Mouse (Mus musculus): ENCODE data around the gene Hlx. TPM values are rescaled to one million over a fixed set of nuclear protein-coding genes. Genes with fewer than 3 reads are reported as not detected.

Gene Hlx
- polyA plus RNA-seq, 1 experiment from 2014 or later, result 9.7 TPM

- peak; percentile 33 for DNase-seq
- Histone ChIP-seq H3K4me1 (ENCODE audit: insufficient read depth) (peaks cover 12% of the 10 kb centered on the region; the same call in 1 of the 2 replicates), H3K9me3 (ENCODE audit: low read length) (no peaks in the 10 kb centered on the region), H3K27me3 (ENCODE audit: insufficient read depth, low read length) (peaks cover 73% of the 10 kb centered on the region), H3K4me2 (ENCODE audit: low read depth, low read length) (peak overlapping the region; percentile 78), H3K36me3 (replicated peaks; ENCODE audit: insufficient read depth, low read length) (peaks cover 4% of the 10 kb centered on the region; the same call in 1 of the 2 replicates), H3K4me3 (ENCODE audit: low read depth, low read length) (peak overlapping the region; percentile 72), H3K9ac (replicated peaks) (peak overlapping the region; percentile 81), H3K27ac (ENCODE audit: low read depth) (peak overlapping the region; percentile 64)
- 33% methylated on average over 19 of the region's 19 CpGs for WGBS (ENCODE audit: insufficient replicate concordance)
- no peak for ATAC-seq
- TF ChIP-seq CTCF (IDR thresholded peaks at IDR 0.05; ENCODE audit: low read depth), result no peak
- no peak for TF ChIP-seq EP300 (IDR thresholded peaks at IDR 0.05; ENCODE audit: low read depth)
Observed at GRCm38 (mm10) chr1:184729357-184730140, 2.9 kb downstream of the Hlx start.

- TF ChIP-seq CTCF (IDR thresholded peaks at IDR 0.05; ENCODE audit: low read depth) (no peak), EP300 (IDR thresholded peaks at IDR 0.05; ENCODE audit: low read depth) (no peak)
- Histone ChIP-seq H3K4me1 (ENCODE audit: insufficient read depth) (peaks cover 12% of the 10 kb centered on the region; the same call in 1 of the 2 replicates), H3K27ac (ENCODE audit: low read depth) (peak overlapping the region; percentile 64; the same call in 1 of the 2 replicates), H3K9ac (replicated peaks) (no peak overlapping the region), H3K9me3 (ENCODE audit: low read length) (no peaks in the 10 kb centered on the region), H3K36me3 (replicated peaks; ENCODE audit: insufficient read depth, low read length) (peaks cover 4% of the 10 kb centered on the region; the same call in 1 of the 2 replicates), H3K4me3 (ENCODE audit: low read depth, low read length) (peak overlapping the region; percentile 72), H3K4me2 (ENCODE audit: low read depth, low read length) (peak overlapping the region; percentile 78), H3K27me3 (ENCODE audit: insufficient read depth, low read length) (peaks cover 71% of the 10 kb centered on the region)
- DNase-seq (peak; percentile 31), ATAC-seq (no peak)
- 9% methylated on average over 6 of the region's 6 CpGs for WGBS (ENCODE audit: insufficient replicate concordance)
Observed at GRCm38 (mm10) chr1:184728561-184729115, 3.8 kb downstream of the Hlx start.

- Histone ChIP-seq H3K27me3 (ENCODE audit: insufficient read depth, low read length) (peaks cover 72% of the 10 kb centered on the region), H3K9ac (replicated peaks) (no peak overlapping the region; the same call in 1 of the 2 replicates), H3K4me1 (ENCODE audit: insufficient read depth) (peaks cover 12% of the 10 kb centered on the region; the same call in 1 of the 2 replicates), H3K36me3 (replicated peaks; ENCODE audit: insufficient read depth, low read length) (peaks cover 4% of the 10 kb centered on the region; the same call in 1 of the 2 replicates), H3K4me3 (ENCODE audit: low read depth, low read length) (peak overlapping the region; percentile 72; the same call in 1 of the 2 replicates), H3K27ac (ENCODE audit: low read depth) (no peak overlapping the region; the same call in 1 of the 2 replicates), H3K9me3 (ENCODE audit: low read length) (no peaks in the 10 kb centered on the region), H3K4me2 (ENCODE audit: low read depth, low read length) (peak overlapping the region; percentile 78)
- no peak for ATAC-seq
- peak; percentile 24 for DNase-seq
- 35% methylated on average over 49 of the region's 49 CpGs for WGBS (ENCODE audit: insufficient replicate concordance)
- TF ChIP-seq EP300 (IDR thresholded peaks at IDR 0.05; ENCODE audit: low read depth) (no peak), CTCF (IDR thresholded peaks at IDR 0.05; ENCODE audit: low read depth) (no peak)
Observed at GRCm38 (mm10) chr1:184727401-184728265, 4.8 kb downstream of the Hlx start.

- H3K27me3 ChIP-seq (ENCODE audit: insufficient read depth, low read length), result peaks cover 73% of the 10 kb centered on the region
- no peak overlapping the region; the same call in 1 of the 2 replicates for H3K27ac ChIP-seq (ENCODE audit: low read depth)
- TF ChIP-seq CTCF (IDR thresholded peaks at IDR 0.05; ENCODE audit: low read depth) (no peak), EP300 (IDR thresholded peaks at IDR 0.05; ENCODE audit: low read depth) (no peak)
- ATAC-seq, result no peak
- peaks cover 12% of the 10 kb centered on the region; the same call in 1 of the 2 replicates for H3K4me1 ChIP-seq (ENCODE audit: insufficient read depth)
- H3K4me3 ChIP-seq (ENCODE audit: low read depth, low read length), result no peak overlapping the region
- peaks cover 4% of the 10 kb centered on the region; the same call in 1 of the 2 replicates for H3K36me3 ChIP-seq (replicated peaks; ENCODE audit: insufficient read depth, low read length)
- no peak overlapping the region for H3K9ac ChIP-seq (replicated peaks)
- 51% methylated on average over 16 of the region's 16 CpGs for WGBS (ENCODE audit: insufficient replicate concordance)
- no peak for DNase-seq
- H3K4me2 ChIP-seq (ENCODE audit: low read depth, low read length), result peak overlapping the region; percentile 22; the same call in 1 of the 2 replicates
- no peaks in the 10 kb centered on the region for H3K9me3 ChIP-seq (ENCODE audit: low read length)
Observed at GRCm38 (mm10) chr1:184726576-184727300, 5.7 kb downstream of the Hlx start.

- DNase-seq (no peak), ATAC-seq (no peak)
- Histone ChIP-seq H3K27ac (ENCODE audit: low read depth) (no peak overlapping the region), H3K9ac (replicated peaks) (no peak overlapping the region), H3K27me3 (ENCODE audit: insufficient read depth, low read length) (peaks cover 74% of the 10 kb centered on the region), H3K9me3 (ENCODE audit: low read length) (no peaks in the 10 kb centered on the region), H3K4me2 (ENCODE audit: low read depth, low read length) (no peak overlapping the region), H3K4me1 (ENCODE audit: insufficient read depth) (peaks cover 9% of the 10 kb centered on the region; the same call in 1 of the 2 replicates), H3K4me3 (ENCODE audit: low read depth, low read length) (no peak overlapping the region), H3K36me3 (replicated peaks; ENCODE audit: insufficient read depth, low read length) (peaks cover 4% of the 10 kb centered on the region; the same call in 1 of the 2 replicates)
- 30% methylated on average over 11 of the region's 11 CpGs for WGBS (ENCODE audit: insufficient replicate concordance)
- no peak for TF ChIP-seq EP300 (IDR thresholded peaks at IDR 0.05; ENCODE audit: low read depth)
- TF ChIP-seq CTCF (IDR thresholded peaks at IDR 0.05; ENCODE audit: low read depth), result no peak
Observed at GRCm38 (mm10) chr1:184725318-184725790, 7.1 kb downstream of the Hlx start.
